Mouse (Mus musculus) 3T3-L1 (cell line): ENCODE data around the gene Tbc1d23.
A peak's percentile ranks its signal among the peaks of the same experiment; 100 is the strongest.
"Not testable (repeated sequence)": the region's sequence is repeated elsewhere in the genome, so short reads cannot be mapped to it uniquely, and the experiment has no call there.

Source experiments
- DNase-seq: peaks from one replicate; pipeline ENCODE4 v3.0.0-alpha.2; 2015; ENCODE audit warnings: low read depth, low spot score

Tbc1d23 gene

DNA sequence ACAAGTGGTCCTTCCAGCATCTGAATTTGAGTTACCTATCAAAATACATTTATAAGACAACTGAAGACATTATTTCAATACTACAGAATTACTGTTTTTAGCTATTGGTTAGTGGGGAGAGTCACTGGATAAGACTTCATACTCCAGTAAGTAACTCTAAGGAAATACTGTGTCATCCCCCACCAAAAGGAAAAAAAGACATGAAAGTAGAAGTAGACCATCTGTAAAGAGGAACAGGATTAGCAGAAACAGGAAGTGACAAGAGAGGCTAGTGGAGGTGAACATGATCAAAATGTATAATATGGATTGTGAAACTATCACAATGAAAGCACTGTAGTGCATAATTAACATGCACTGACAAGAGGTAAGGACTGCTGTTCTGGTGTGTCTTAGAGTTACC is 15.3 kb downstream of the Tbc1d23 start:
- DNase-seq = no peak

DNA sequence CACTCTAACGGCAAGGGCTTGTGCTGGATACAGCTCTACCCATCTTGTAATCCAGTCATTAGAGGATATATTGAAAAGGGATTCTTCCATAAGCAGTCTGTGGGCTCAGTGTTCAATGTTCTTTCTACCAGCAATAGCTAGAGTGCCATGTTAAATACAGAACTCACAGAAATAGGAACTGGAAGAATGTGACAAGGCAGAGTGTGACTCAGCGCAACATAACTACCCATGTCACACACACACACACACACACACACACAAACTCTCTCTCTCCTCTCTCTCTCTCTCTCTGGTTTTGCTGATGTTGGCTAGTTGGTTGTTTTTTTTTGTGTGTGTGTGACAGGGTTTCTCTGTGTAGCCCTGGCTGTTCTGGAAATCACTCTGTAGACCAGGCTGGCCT is 20.3 kb downstream of the Tbc1d23 start:
- no peak for DNase-seq

DNA sequence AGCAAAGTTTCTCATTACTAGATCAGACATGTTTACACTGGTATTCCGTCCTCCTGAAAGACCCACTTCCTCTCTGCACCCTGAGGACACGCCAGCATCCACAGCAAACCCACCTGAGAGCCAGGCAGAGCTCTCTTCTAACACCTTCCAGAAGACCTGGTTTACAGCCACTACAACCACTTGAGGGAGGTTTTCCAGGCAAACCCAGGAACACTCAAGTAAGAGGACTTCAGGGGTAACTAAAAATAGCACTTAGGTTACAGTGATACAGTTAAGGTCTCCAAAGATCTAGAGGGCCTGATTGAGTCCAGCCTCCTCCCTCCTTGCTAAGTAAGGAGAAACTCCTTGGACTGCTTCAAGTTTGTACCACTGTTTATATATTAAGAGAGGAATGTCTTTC is 23.0 kb downstream of the Tbc1d23 start:
- DNase-seq = no peak

- DNase-seq = no peak
These were observed 34.0 kb downstream of the Tbc1d23 start for GRCm38 (mm10) chr16:57197281-57197680.

DNA sequence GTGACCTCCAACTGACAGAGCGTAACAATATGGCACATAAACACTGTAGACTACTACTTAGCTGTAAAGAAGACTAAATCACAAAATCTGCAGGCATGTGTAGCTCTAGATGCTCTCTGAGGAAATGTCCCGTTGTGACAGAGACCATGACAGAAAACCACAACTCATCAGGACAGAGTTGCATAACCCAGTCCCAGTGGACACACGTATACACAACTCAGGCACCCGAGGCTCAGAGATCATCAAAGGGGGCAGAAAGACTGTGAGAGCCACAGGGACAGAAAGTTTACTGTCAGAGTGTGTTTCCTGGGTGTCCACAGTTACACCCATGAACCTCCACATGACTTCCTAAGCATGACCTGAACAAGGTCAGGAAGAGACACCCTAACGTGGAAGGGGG is 34.7 kb downstream of the Tbc1d23 start:
- DNase-seq = no peak

- no peak for DNase-seq
These were observed 40.1 kb downstream of the Tbc1d23 start for GRCm38 (mm10) chr16:57191214-57191613.

DNA sequence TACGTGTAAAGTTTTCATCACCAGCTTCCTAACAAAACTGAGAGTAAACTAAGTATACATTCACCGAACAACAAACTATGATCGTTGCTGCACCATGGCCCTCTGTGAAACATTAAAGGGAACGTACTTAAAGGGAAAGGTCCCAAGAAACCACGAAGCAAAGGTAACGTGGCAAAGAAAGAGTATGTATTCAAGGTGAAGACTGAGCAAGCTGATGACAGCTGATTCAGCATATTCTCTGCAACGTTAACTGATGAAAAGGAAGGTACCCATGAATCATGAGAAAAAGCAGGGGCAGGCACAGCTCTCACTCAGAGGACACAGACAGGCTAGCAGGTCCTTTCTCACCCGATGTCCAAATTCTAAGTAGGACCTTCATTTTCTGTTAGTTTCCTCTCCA is 40.9 kb downstream of the Tbc1d23 start:
- no peak for DNase-seq

DNA sequence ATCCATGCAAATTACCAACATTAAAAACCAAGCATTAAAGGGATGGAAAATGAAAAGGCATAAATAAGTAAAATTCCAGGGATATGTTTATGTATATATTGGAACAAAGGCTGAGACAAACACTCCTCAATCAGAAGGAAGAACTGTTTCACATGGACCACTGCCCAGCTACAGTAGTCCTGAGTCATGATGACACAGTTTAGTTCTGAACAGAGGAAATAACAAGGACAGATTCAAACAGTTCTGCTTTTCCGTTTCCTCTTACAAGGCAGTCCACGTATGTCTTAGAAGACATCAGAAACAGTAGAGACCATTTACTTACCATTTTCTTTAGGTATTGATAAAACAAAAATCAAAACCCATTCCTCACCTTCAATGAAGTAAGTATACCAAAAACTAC is 41.8 kb downstream of the Tbc1d23 start:
- DNase-seq = peak; percentile 79

DNA sequence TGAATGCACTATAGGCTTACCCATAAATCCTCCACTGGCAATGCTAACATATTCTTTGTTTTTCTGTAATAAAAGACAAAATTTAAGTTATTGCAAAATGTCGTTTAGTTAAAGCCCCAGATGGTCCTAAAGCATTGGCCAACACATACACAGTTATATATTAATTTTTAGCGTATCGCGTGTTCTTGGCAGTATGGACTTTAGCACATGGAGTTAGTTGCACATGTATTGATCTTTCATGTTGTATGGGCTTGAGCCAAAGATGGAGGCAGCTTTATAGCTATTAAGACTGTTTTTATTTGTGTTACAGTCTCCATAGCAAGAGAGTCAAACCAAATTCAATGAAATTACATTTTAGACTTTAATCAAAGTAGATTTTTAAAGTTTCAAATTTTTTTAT is 44.7 kb downstream of the Tbc1d23 start:
- DNase-seq = no peak

DNA sequence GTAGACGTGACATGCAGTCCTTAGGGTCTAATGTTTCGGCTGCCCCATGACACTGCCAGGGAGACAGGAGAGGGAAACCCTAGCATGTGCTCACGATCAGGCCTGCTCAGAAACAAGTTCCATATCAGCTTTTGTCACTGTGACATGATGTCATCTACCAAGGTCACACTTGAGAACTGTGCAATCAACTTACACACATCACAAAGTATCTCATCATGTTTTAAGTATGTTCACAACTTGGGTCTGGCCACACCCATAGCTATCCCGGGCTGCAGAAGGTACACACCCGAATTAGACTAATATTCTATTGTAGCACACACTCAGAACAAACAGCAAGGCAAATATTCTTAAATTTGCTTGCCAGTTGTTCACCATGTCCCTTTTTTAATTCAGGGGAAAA is 49.3 kb downstream of the Tbc1d23 start:
- DNase-seq = no peak

- no peak for DNase-seq
These were observed 50.1 kb downstream of the Tbc1d23 start for GRCm38 (mm10) chr16:57181180-57181579.

- DNase-seq = no peak
These were observed 53.6 kb downstream of the Tbc1d23 start for GRCm38 (mm10) chr16:57177664-57178063.

DNA sequence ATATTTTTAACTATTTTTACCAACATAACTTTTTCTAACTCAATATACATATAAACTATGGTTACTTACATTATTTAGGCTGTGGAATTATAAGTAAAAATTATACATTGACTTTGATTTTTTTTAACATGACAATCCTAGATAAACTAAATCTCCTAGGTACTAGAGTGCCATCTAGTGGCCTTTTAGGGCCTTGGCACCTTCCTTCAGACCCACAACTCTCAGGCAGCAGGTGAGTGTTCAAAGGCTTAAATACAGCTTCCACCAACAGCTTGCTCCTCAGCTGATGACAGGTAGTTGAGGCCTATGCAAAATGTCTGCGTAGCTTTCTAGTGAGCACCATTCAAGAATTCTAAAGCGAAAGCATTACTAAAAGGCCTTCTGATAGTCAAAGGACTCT is 54.0 kb downstream of the Tbc1d23 start:
- peak; percentile 77 for DNase-seq

DNA sequence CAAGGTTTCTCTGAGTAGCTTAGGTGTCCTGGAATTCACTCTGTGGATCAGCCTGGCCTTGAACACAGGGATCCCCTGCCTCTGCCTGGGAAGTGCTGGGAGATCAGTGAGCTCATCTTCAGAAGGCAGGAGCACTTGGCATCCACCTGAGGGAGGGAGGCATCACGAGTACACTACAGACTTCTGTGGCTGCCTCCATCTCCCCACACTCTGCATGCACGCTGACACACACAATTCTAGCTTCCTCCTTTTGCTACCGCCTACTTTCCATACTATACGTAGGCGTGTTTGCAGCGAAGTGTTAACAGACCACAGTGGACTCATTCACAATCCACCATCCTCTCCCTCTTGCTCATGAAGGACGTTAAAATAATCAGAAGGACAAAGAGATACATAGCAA is 55.0 kb downstream of the Tbc1d23 start:
- no peak for DNase-seq

DNA sequence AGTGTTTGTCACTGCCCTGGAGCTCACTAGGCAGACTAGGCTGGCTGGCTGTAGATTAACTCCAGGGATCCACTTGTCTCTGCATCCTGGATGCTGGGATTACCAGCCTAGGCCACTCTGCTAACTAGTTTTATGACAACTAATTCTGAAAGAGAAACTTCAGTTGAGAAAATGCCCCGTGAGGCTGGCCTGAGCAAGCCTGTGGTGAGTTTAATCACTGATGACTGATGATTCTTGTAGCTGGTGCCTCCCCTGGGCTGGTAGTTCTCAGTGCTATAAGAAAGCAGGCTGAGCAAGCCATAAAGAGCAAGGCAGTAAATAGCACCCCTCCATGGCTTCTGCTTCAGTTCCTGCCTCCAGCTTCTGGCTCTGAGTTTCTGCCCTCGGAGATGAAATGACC is 55.6 kb downstream of the Tbc1d23 start:
- DNase-seq = no peak

DNA sequence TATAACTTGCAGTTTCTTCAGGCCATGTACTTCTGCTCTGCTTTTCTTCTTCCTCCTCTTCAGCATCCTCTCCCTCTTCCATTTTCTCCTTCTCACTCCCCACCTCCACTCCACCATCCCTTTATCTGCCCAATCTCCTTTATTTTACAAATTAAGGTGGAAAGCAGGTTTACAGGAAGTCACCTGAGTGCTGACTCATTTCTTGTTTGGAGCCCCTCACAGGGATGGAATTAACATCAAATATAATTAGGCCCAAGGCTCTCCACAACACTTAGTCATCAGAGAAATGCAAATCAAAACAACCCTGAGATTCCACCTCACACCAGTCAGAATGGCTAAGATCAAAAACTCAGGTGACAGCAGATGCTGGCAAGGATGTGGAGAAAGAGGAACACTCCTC is 56.8 kb downstream of the Tbc1d23 start:
- not testable (repeated sequence) for DNase-seq

- no peak for DNase-seq
These were observed 59.7 kb downstream of the Tbc1d23 start for GRCm38 (mm10) chr16:57171570-57171969.

DNA sequence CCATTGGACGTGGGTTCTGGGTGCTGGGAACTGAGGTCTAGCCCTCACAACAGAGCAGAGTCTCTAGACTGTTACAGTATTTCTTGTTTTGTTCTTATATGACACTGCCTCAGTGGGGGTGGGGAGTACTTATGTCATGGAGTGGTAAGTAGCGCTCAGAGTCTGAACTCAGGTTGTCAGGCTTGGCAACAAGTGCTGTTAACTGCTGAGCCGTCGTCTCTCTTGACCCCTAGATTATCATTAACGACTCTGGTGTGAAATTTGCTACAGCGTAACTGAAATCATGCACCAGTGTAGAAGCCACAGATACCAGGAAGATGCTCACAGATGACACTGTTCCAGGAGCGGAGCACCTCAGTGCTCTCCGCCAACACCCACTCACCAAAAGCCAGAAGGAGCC is 60.1 kb downstream of the Tbc1d23 start:
- DNase-seq = no peak

DNA sequence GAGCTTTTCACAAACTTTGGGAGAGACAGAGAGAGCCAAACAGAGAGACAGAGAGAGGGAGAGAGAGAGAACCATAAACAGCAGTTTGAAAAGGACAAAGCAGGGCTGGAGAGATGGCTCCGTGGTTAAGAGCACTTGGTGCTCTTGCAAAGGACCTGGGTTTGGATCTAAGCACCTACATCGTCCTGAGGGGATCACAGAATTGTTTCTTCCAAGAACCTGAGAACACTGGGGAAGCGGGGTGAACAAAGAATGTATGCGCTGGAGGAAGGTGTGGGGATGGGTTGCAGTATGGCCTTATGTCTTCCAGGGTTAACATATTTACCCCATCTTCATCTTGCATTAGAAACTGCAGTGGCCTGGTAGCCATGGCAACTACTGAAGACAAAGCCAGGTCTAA is 63.1 kb downstream of the Tbc1d23 start:
- no peak for DNase-seq

- DNase-seq = no peak
These were observed 63.8 kb downstream of the Tbc1d23 start for GRCm38 (mm10) chr16:57167514-57167912.

DNA sequence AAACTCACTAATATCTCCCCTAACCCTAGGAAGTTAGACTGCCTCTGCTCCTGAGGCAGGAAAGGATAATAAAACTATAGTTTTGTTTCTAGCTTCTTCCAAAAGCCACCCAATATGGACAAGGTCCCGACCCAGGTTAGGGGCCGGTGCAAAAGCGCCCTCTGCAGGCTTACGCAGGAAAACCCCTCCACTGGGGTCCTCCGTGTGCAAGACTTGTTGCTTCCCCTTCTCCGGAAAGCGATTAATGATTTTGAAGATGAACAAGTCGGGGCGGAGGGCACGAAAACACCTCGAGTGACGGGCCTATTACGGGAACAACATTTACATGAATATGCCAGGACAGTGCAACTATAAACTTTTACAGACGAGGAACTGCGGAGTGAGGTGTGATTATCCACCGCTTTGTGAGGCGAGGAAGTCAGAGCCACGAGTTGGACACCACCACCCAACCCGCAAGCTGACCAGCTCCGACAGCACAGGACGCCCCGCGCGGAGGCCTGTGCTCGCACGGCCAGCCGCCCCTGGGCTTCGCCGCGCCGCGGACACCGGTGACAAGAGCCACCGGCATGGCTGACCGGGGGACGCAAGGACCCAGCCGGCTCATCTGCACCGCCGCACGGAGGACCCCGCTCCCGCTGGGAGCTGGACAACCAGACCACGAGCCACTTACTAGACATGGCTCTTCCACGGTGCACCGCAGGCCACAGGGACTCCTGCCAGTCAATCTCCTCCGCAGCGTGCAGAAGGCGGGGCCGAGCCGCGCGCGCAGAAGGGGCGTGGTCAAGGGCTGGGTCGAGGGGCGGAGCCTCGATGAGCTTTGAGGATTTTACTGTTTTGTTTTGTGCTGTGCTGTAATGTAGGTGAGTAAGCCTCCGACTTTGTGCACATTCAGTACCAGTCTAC is 64.4 kb downstream of the Tbc1d23 start, which contains the start of gene Nit2:
Gene Nit2 (minus strand): TSS at position 731 of the 903 bp plus-strand sequence.
- peak; percentile 91 for DNase-seq

DNA sequence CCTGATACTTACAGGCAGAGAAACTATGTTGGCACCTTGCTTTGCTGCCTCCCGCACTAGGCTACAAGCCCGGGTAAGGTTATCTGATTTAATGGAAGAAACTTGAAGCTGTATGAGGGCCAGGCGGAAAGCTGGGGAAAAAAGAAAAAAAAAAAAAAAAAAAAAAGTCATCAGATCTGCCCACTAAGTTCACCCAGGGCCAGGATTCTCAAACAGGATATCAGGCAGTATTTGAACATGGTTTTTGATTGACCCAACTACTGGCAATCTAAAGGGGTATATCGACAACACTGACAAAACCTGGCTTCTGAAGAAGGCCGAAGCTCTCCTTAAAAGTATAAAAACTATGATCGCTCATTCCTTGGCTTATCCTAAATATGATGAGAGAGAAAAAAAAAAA is 65.2 kb downstream of the Tbc1d23 start:
- DNase-seq = no peak

- no peak for DNase-seq
These were observed 66.1 kb downstream of the Tbc1d23 start for GRCm38 (mm10) chr16:57165157-57165556.

GRCm38 (mm10) chr16:57163694-57164093 is 67.6 kb downstream of the Tbc1d23 start:
- no peak for DNase-seq
